Mouse (Mus musculus) c-Kit-positive CD71-positive TER-119-positive erythroid progenitor cells, embryonic 14.5 days (primary cell): ENCODE results near the gene 4930407I10Rik.

Experiments used
- DNase-seq: peaks from one replicate; pipeline ENCODE4 v3.0.0-alpha.2; 2013; ENCODE audit warnings: low spot score

Gene 4930407I10Rik

GRCm38 (mm10) chr15:82052544-82052943 is 6.4 kb upstream of the 4930407I10Rik start:
- no peak for DNase-seq

GRCm38 (mm10) chr15:82063909-82064308 is 5.0 kb downstream of the 4930407I10Rik start:
- no peak for DNase-seq

- peak; percentile 65 for DNase-seq
These were observed 6.6 kb downstream of the 4930407I10Rik start for GRCm38 (mm10) chr15:82065511-82065910.

- no peak for DNase-seq
These were observed 10.9 kb downstream of the 4930407I10Rik start, which contains the start of gene Mei1 for GRCm38 (mm10) chr15:82069898-82070297. TSS of gene Mei1 (plus strand) at chr15:82069996.

- no peak for DNase-seq
These were observed 13.0 kb downstream of the 4930407I10Rik start for GRCm38 (mm10) chr15:82071816-82072469.

GRCm38 (mm10) chr15:82073490-82073889 is 14.5 kb downstream of the 4930407I10Rik start:
- DNase-seq: no peak

GRCm38 (mm10) chr15:82079883-82080282 is 20.9 kb downstream of the 4930407I10Rik start:
- no peak for DNase-seq

GRCm38 (mm10) chr15:82081161-82081560 is 22.2 kb downstream of the 4930407I10Rik start:
- DNase-seq: no peak

GRCm38 (mm10) chr15:82085606-82086005 is 26.7 kb downstream of the 4930407I10Rik start:
- no peak for DNase-seq

- DNase-seq: no peak
These were observed 27.2 kb downstream of the 4930407I10Rik start for GRCm38 (mm10) chr15:82086131-82086530.

GRCm38 (mm10) chr15:82087266-82087665 is 28.3 kb downstream of the 4930407I10Rik start:
- DNase-seq: no peak

GRCm38 (mm10) chr15:82091061-82091460 is 32.1 kb downstream of the 4930407I10Rik start:
- no peak for DNase-seq

- peak; percentile 48 for DNase-seq
These were observed 48.1 kb downstream of the 4930407I10Rik start for GRCm38 (mm10) chr15:82106953-82107555.
